Mouse (Mus musculus): ENCODE measurements around the gene Tsr3. TPM values are rescaled to one million over a fixed set of nuclear protein-coding genes. Genes with fewer than 3 reads are reported as not detected.
"Not testable (repeated sequence)": the region's sequence is repeated elsewhere in the genome, so short reads cannot be mapped to it uniquely, and the experiment has no call there.

The Tsr3 gene
- total RNA-seq (2015) (14.9 and 15.2 TPM in 2 replicates), total RNA-seq (2017) (28.1 and 30.7 TPM in 2 replicates)

DNA sequence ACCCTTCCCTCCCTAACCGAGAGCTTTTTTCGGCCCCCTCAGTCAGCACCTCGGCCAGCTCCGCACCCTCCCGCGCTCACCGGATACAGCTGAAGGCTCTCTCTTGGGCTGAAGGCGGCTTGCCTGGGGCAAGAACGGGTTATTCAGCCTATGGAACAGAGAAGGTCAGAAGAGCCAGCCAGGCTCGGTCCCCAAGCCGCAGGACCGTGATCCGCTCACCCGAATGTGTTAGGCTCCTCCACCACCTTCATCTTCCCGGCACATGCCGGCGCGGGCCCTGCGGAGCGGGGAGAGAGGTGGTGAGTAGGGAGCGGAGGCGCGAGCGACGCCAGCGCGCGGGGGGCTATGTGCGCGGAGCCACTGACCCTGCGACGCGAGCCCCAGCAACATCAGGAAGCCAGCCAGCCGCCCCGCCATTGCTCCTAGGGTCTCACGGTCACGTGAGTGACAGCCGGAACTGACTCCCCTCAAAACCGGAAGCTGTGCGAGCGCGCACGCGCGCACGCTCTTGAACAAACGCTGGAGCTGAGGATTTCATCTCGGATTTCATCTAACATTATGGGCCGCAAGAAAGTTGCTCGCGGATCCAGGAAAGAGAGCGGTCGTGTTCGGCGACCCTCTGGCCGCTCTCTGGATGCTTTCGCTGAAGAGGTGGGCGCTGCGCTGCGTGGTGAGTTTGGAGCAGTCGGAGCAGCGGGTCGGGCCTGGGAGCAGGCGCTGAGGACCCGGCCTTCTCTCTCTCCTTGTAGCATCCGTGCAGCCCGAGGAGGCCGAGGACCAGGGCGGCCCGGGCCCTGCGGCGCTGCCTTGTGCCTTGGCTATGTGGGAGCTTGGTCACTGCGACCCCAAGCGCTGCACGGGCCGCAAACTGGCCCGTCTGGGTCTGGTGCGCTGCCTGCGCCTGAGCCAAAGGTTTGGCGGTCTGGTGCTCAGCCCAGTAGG is at the start of gene Tsr3, which contains the start of gene Gnptg:
Gene Tsr3, plus strand, starts transcription at position 476 of the 942 bp plus-strand sequence.
Gene Gnptg, minus strand, starts transcription at position 430 of the 942 bp plus-strand sequence.
- ATAC-seq (replicated peaks; ENCODE audit: poor library complexity) = peak; percentile 87

DNA sequence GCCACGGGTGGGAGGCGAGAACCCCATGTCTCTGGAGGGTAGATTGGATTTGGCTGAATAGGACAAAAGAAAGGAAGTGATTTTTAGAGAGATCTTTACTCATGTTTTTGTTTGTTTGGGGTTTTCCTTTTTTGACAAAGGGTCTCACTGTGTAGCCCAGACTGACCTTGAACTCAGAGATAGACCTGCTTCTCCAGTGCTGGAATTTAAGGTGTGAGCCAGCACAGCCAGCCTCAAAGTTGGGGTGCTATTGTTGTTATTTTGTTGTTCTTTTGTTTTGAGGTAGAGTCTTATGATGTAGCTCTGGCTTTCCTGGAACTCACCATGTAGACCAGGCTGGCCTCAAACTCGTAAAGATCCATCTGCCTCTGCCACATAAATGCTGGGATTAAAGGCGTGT is 37.6 kb upstream of the Tsr3 start:
- no peak for ATAC-seq (replicated peaks; ENCODE audit: poor library complexity)

DNA sequence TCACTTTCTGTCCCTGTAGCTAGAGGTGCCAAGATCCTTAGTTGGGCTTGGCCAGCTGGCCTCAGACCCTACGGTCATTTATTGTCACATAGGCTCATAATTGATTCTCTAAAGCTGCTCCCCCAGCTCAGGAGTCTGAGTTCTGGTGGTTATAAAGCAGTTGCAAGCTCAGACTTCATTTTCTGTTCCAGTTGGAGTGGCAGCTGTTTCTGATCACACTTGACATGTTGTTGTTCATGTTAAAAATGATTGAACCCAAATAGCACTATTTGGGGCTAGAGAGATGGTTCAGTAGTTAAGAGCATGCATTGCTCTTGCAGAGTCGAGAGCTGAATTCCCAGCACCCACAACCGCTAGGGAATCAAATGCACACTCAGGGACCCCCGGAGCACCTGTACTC is 30.0 kb upstream of the Tsr3 start:
- no peak for ATAC-seq (replicated peaks; ENCODE audit: poor library complexity)

DNA sequence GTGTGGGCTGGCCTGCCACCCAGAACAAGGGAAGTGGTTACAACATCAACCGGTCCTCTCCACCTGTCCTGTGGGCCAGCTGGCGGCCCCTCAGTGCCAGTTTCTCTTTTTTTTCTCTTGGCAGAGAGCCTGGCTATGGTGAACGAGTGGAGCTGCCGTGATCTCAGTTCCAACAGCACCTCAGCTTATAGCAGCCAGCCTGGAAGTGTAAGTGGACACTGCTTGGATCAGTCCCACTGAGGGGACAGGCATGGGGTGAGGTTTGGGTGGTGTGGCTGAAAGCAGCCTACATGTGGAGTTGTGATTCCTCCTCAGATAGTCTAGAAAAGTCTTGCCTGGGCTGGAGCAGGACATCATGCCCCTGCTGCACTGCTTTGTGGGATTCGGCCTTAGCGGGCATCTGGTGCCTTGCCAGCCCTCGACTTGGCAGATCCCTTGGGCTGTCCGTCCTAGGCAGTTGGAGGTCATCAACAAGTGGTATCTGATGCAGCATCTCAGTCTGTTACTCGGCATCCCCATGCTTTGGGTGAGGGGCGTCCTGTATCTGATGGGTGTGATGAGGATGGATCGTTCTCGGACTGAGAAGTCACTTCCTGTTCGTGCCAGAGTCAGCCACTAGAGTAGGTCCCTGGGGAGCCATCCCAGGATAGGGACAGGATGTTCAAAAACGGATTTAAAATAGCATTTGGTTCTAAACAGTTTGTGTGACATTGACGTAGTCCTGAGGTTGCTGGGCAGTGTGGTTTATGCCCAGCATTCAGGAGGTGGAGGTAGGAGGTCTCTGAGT is 29.1 kb upstream of the Tsr3 start:
- ATAC-seq (replicated peaks; ENCODE audit: poor library complexity) = peak; percentile 61

DNA sequence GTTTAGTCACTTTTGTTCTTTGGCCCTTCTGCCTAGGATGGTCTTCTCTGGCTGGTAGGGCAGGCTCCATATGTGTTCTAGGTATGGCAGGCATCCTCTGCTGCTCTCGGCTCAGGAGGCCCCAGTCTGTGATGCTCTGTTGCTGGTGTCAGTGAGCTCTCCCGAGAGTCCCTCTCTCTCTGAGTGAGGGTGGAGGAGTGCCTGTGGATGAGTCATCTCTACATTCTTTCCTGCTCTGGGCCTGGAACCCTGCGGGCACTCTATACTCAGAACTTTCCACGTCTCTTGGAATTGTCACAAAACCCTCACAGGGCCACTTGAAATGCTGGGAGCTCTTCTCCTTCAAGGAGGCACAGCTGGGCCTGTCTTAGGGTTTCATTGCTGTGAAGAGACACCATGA is 28.3 kb upstream of the Tsr3 start:
- no peak for ATAC-seq (replicated peaks; ENCODE audit: poor library complexity)

DNA sequence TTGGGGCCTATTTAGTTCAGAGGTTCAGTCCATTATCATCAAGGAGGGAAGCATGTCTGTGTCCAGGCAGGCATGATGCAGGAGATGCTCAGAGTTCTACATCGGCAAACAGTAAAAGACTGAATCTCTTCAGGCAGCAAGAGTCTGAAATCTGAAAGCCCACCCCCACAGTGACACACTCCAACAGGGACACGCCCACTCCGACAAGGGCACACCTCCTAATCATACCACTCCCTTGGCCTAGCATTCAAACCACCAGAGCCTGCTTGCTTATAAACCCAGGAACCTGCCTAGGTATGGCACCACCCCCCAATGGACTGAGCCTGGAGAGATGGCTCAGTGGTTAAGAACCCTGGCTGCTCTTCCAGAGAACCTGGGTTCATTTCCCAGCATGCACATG is 24.5 kb upstream of the Tsr3 start:
- no peak for ATAC-seq (replicated peaks; ENCODE audit: poor library complexity)

DNA sequence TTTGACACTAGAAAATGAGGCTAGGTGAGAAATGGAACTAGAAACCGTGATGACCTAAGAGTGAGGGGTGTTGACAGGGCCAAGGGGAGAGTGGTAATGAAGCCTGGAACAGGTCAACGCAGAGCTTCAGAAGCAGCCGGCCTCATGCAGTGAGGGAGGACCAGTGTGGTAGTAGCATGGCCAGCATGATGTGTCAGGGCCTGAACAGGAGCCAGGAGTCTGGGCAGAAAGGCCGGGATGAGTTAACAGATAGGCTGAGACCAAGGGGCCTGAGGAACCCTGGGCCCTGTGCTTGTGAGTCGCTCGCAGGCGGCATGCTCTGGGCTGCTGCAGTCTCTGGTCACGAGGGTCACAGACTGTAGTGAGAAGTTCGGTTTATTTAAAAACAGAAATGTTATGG is 21.0 kb upstream of the Tsr3 start:
- ATAC-seq (replicated peaks; ENCODE audit: poor library complexity) = no peak

DNA sequence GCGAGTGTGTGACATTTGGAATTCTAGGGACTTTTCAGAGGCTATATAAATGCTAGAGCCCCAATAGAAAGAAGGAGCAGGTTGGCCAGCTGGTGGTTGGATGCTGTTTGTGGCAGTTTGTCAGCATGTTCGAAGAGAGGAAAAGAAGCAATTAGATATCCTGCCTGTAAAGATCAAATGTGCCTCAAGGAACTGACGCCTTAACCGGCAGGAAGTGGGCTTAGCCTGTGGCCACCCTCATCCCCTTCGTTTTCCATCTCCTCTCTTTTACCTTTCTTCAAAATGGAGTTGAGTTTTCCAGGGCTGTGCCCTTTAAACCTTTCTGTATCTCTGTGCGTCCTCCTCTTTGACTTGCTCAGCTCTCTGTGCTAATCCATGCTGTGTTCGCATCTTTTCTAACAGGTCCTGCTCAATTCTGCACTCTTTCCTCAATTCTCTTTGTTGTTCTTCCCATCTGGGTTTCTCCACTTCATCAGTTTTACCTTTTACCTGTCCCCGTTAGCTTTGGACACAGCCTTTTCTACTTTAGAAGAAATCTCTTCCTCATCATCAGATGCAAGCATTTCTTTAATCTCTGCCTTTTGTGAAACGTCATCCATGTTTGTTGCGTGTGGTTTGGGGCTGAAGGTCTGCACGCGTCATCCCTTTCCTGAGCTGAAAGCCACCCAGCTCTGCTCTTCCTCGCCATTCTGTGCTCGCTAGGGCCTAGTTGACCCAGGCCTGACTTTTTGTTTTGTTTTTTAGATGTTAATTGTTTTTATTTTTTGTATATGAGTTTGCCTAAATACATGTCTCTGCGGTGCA is 20.3 kb upstream of the Tsr3 start:
- ATAC-seq (replicated peaks; ENCODE audit: poor library complexity) = no peak

DNA sequence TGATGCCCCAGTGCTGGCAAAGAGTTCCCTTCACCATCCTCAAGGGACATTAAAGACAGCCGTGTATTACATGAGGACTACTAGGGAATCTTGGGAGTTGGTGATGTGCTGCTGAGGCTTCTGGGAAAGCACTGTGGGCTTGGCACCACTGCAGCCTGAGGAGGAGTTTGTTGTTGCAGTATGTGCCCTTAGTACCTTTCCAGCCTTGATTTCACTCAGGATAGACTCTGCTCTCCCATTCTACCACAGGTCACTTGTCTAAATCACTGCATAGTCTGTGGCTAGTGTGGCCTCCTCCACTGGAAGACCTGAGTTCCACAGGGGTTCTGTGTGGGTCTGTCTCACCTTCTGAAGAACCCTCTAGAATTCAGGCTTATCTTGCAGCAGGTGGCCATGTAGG is 19.2 kb upstream of the Tsr3 start:
- no peak for ATAC-seq (replicated peaks; ENCODE audit: poor library complexity)

DNA sequence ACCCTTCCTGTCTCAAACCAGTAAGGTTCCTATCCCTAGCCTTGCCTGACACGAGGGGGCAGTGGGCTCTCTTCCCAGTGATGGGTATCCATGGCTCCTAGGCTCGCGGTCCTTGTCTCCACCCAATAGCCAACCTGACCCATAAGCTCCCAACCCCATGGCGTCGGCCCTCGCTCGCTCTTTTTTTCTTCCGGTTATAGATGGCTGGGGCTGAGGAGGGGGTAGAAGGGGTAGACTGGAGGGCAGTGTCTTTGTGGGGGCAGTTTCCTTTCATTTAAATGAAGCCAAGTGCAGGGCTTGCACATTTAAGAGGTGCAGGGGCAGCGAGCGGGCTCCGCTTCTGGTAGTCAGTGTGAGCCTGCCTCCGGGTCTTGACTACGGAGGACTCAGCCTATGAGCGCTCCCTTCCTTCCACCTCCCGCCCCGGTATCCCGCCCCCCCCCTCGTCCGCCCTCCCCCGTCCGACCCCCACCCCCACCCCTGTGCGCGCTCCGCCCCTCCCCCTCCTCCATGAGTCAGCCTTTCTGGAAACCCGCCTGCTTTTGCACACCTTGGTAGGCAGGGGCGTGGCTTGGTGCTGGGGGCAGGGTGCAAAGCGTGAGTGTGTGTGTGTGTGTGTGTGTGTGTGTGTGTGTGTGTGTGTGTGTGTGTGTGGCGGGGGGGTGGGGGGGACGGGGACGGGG is 18.0 kb upstream of the Tsr3 start:
- ATAC-seq (replicated peaks; ENCODE audit: poor library complexity) = peak; percentile 58

DNA sequence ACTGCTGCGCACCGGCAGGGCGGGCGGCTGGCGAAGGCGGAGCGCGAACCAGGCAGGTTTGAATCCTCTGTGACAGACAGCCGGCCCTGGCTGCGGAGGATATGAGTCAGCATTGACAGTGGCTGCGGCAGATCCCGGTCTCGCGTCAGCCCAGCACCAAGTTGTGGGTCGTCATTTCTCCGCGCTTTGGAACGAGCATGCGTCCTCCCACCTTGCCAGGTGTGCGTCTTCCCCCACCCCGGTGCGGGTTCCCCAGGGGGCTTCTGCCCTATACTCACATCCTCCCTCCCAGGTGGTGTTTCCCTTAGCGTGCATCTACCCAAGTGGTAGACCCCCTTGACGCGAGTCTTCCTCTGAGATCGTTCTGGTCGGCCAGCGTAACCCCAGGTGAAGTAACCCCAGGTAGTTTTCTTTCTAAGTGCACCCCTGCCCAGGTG is 17.4 kb upstream of the Tsr3 start:
- ATAC-seq (replicated peaks; ENCODE audit: poor library complexity) = peak; percentile 66

DNA sequence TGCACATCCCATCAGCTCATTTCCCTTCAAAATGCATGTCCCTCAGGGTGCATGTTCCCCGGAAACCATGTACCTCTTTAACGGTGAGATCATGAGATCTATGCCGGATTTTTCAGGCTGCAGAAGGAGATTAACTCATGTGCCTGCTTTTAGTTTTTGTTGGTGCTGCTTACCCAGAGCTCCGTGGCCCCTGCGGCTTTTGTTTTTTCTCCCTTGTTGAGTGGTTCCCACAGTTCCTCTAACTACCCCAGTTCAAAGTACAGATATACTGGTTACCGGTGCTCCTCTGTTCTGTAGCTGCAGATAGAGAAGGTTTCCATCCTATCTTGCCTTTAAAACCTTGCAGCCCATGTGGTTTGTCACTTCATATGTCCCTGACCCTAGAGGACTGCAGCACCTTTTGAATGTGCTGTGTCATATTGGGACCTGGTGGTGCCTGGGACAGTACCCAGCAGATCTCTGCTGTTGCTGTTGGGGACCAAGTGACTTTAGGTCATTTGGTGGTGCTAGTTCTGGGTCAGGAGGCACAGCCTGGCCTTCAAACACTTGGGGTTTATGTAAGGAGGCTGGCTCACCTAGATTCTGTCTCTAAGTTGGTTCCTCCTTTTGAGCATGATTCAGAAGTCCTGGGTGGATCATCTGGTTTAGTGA is 16.9 kb upstream of the Tsr3 start:
- peak; percentile 45 for ATAC-seq (replicated peaks; ENCODE audit: poor library complexity)

DNA sequence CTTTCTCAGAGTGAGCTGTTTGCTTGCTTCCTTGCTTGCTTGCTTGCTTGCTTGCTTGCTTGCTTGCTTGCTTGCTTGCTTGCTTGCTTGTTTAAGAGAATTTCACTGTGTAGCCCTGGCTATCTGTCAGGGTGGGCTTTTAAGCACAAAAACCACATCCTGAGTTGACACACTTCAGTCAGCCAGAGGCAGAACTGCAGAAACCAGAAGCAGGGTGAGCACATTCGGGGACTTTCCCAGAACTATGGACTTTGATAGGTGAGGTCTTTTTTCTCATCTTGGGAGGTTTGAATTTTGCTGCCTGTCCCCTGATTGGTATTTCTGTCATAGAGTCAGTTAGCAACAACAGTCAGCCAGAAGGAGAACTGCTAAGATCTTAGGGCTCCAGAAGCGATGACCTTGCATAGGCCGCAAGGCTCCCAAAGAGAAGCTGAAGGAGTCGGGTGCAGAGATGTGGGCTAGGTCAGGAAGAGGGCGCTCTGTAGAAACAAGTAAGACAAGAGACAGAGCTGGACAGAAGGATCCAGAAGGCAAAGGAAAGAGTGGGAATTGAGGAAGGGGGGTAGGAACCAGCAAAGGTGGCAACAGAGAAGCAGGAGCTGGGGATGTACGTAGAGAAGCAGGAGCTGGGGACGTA is 15.3 kb upstream of the Tsr3 start:
- no peak for ATAC-seq (replicated peaks; ENCODE audit: poor library complexity)

DNA sequence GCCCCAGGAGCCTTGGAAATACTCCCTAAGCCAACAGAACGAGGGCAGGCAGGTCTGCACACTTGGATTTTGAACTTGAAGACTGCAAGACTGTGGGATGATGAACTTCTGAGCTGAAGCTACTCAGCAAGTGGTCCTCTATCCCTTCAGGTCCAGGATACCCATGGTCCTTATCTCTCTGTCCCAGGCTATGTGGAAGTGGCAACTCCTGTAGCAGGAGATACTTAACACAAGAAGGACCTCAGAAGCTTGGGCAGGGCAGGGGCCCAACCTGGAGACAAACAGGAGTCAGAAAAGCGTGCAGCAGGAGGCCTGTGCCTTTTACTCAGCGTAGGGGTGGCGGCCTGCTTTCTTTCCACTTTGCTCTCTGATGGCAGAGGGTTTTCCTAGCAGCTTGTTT is 14.3 kb upstream of the Tsr3 start:
- 0 out of 2 replicates have a peak, but pooled peaks have one; percentile 9 for ATAC-seq (replicated peaks; ENCODE audit: poor library complexity)

DNA sequence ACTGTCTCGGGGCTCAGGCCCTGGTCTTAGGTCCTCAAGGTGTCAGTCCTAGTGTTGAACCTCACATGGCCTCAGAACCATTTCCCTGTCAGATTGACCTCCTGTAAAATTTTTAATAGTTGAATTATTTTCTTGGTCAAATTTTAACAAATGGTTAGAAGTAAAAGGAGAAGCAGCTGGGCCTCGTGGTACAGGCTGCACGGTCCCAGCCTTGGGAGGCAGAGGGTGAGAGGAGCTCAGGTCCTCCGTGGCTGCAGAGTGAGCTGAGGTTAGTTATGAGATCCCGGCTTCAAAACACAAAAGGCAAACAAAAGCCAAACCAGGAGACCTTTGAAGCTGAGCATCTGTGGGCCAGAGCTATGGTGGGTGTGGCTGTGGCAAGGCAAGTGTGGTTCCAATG is 12.0 kb upstream of the Tsr3 start:
- no peak for ATAC-seq (replicated peaks; ENCODE audit: poor library complexity)

DNA sequence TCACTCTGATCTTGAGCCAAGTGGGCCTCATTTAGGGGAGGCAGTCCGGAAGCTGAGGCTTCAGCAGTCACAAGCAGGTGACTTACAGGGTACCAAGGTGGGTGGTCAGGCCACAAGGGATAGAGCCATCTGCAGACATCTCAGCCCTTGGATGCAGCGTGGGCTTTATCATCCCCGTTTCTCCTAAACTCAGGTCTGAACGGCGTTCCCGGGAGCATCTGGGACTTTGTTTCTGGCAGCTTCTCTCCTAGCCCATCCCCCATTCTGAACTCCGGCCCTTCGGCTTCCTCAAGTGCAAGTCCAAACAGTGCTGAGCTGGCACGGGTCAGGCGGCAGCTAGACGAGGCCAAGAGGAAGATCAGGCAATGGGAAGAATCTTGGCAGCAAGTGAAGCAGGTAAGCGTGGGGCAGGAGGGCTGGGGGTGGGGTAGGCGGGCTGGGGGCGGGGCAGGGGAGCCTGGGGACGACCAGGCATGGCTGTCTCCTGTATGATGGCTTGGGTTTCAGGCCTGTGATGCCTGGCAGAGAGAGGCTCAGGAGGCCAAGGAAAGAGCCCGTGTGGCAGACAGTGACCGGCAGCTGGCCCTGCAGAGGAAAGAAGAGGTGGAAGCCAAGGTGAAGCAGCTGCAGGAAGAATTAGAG is 9.8 kb upstream of the Tsr3 start:
- not testable (repeated sequence) for ATAC-seq (replicated peaks; ENCODE audit: poor library complexity)

DNA sequence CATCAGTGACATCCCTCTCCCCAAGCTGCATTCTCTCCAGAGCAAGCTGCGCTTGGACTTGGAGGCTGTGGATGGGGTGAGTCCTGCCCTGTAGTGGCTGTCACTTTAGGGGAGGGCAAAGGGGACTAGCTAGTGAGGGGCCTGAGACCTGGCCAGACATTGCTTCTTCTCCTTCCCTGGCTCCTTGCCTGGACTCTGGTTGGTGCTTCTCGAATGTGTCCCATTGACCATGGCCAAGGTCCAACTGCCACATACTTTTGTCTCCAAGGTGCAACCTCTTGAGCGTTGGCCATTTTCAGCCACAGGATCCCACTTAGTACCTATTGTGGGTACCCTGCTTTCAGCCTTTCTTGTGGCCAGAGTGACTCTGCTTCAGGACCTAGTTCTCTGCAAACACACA is 9.3 kb upstream of the Tsr3 start:
- ATAC-seq (replicated peaks; ENCODE audit: poor library complexity) = no peak

DNA sequence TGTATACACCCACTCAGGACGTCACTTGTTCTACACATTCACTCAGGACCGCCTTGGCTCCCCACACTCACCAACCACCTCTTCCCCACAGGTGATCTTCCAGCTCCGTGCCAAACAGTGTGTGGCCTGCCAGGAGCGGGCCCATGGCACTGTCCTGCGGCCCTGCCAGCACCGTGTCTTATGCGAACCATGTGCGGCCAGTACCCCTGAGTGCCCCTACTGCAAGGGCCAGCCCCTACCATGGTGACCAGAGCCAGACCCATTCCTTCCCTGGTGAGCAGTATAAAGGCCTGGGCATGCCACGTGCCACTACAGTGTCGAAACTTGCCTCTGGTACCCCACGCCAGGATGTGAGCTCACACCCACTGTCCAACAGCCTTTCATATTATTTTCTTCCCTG is 8.3 kb upstream of the Tsr3 start:
- not testable (repeated sequence) for ATAC-seq (replicated peaks; ENCODE audit: poor library complexity)

DNA sequence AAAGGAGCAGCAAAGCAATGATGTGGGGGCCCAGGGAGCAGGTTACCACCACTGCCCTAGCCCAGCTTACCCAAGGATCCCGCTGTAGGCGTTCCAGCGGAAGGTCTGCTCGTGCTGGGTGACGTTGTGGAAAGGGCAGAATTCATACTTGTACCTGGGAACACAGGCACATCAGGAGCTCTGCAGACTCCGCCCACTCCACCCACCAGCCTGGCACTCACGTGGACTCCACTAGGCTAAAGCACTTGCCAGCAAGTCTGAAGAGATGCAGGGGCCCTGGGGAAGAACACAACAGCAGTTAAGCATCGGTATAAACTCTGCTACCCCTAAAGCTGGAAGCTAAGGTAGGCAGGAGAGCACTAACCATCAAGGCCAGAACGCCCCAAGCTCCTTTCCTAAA is 4.3 kb upstream of the Tsr3 start:
- ATAC-seq (replicated peaks; ENCODE audit: poor library complexity) = no peak
